Mouse (Mus musculus) myocyte (in vitro differentiated cells): ENCODE measurements around the gene Hexa. TPM values are rescaled to one million over a fixed set of nuclear protein-coding genes. Genes with fewer than 3 reads are reported as not detected.

Source experiments
- H3K27me3 ChIP-seq: one replicate; pipeline ENCODE4 v1.6.1; 2011; ENCODE audit not compliant: control insufficient read depth, insufficient read depth, insufficient read length
- H3K36me3 ChIP-seq: one replicate; pipeline ENCODE4 v1.6.1; 2011; ENCODE audit not compliant: control insufficient read depth, insufficient read depth
- H3K4me2 ChIP-seq: one replicate; pipeline ENCODE4 v1.6.1; 2011; ENCODE audit warnings: low read depth, control low read depth
- H3K4me3 ChIP-seq: one replicate; pipeline ENCODE4 v1.5.1; 2011; ENCODE audit warnings: mild to moderate bottlenecking, control low read depth, moderate library complexity
- H3K79me2 ChIP-seq: one replicate; pipeline ENCODE4 v1.6.1; 2011; ENCODE audit not compliant: control insufficient read depth, insufficient read depth
- H3ac ChIP-seq: one replicate; pipeline ENCODE4 v1.6.1; 2011; ENCODE audit not compliant: control insufficient read depth, insufficient read length
- CEBPB ChIP-seq: IDR thresholded peaks from 2 replicates; pipeline ENCODE4 v1.6.1; 2011; ENCODE audit warnings: mild to moderate bottlenecking, moderate library complexity; ENCODE audit not compliant: poor library complexity, insufficient read depth, severe bottlenecking
- E2F4 ChIP-seq: IDR thresholded peaks from one replicate; pipeline ENCODE4 v1.6.1; 2011; ENCODE audit warnings: mild to moderate bottlenecking, control low read depth, moderate library complexity; ENCODE audit not compliant: insufficient read depth
- MAX ChIP-seq: IDR thresholded peaks from one replicate; pipeline ENCODE4 v1.6.1; 2011; ENCODE audit warnings: low read depth, mild to moderate bottlenecking, control low read depth
- MYOD1 ChIP-seq, 3 experiments: IDR thresholded peaks; one replicate each; pipeline ENCODE4 v1.6.1; 2011; ENCODE audit warnings: control low read depth in 2 of 3, low read depth in 2 of 3, mild to moderate bottlenecking in 2 of 3, moderate library complexity in 1 of 3; ENCODE audit not compliant: insufficient read length in 2 of 3, control insufficient read depth in 1 of 3
- MYOG ChIP-seq, 3 experiments: IDR thresholded peaks; one replicate each; pipeline ENCODE4 v1.6.1; 2011; ENCODE audit warnings: control low read depth in 2 of 3, low read depth in 2 of 3, mild to moderate bottlenecking in 2 of 3; ENCODE audit not compliant: insufficient read length in 2 of 3, control insufficient read depth in 1 of 3, insufficient read depth in 1 of 3
- POLR2A ChIP-seq: IDR thresholded peaks from one replicate; pipeline ENCODE4 v1.6.1; 2011; ENCODE audit warnings: low read depth, mild to moderate bottlenecking, control low read depth, moderate library complexity; ENCODE audit not compliant: insufficient read length
- POLR2AphosphoS2 ChIP-seq: IDR thresholded peaks from one replicate; pipeline ENCODE4 v1.6.1; 2011; ENCODE audit warnings: low read depth, control low read depth; ENCODE audit not compliant: insufficient read length
- REST ChIP-seq: IDR thresholded peaks from one replicate; pipeline ENCODE4 v1.6.1; 2011; ENCODE audit warnings: mild to moderate bottlenecking, control low read depth, moderate library complexity; ENCODE audit not compliant: insufficient read depth, insufficient read length
- SRF ChIP-seq: IDR thresholded peaks from one replicate; pipeline ENCODE4 v1.6.1; 2011; ENCODE audit warnings: low read depth; ENCODE audit not compliant: control insufficient read depth, insufficient read length
- TCF12 ChIP-seq: IDR thresholded peaks from one replicate; pipeline ENCODE4 v1.6.1; 2011; ENCODE audit warnings: mild to moderate bottlenecking, control low read depth; ENCODE audit not compliant: poor library complexity, insufficient read depth, severe bottlenecking
- TCF3 ChIP-seq: IDR thresholded peaks from one replicate; pipeline ENCODE4 v1.6.1; 2011; ENCODE audit warnings: low read depth, control low read depth; ENCODE audit not compliant: insufficient read length
- USF1 ChIP-seq: IDR thresholded peaks from one replicate; pipeline ENCODE4 v1.6.1; 2011; ENCODE audit warnings: low read depth, mild to moderate bottlenecking, control low read depth, moderate library complexity
- polyA plus RNA-seq: library from polyadenylated mRNA; unstranded; fragments of >200 nt; fragmentation: generic; extraction: Trizol; gene quantifications from one replicate; pipeline ENCODE4 v1.2.1, GENCODE M21; 2012; ENCODE audit warnings: missing spikeins

Gene Hexa
- polyA plus RNA-seq, 1 experiment, result 131 TPM

GRCm38 (mm10) chr9:59541617-59542016, 2.3 kb downstream of the Hexa start:
- H3K4me3 ChIP-seq, result peak overlapping the region; percentile 59
- TF ChIP-seq TCF3 (no peak), CEBPB (no peak), REST (no peak), USF1 (no peak), MAX (no peak), TCF12 (no peak), MYOD1 (IDR thresholded peaks at IDR 0.05; ENCODE audit: control insufficient read depth in 1 of 3, insufficient read length in 2 of 3, low read depth in 2 of 3) (no peak), POLR2AphosphoS2 (no peak), E2F4 (no peak), MYOG (IDR thresholded peaks at IDR 0.05; ENCODE audit: control insufficient read depth in 1 of 3, insufficient read depth in 1 of 3, insufficient read length in 2 of 3, low read depth in 2 of 3) (no peak)

DNA sequence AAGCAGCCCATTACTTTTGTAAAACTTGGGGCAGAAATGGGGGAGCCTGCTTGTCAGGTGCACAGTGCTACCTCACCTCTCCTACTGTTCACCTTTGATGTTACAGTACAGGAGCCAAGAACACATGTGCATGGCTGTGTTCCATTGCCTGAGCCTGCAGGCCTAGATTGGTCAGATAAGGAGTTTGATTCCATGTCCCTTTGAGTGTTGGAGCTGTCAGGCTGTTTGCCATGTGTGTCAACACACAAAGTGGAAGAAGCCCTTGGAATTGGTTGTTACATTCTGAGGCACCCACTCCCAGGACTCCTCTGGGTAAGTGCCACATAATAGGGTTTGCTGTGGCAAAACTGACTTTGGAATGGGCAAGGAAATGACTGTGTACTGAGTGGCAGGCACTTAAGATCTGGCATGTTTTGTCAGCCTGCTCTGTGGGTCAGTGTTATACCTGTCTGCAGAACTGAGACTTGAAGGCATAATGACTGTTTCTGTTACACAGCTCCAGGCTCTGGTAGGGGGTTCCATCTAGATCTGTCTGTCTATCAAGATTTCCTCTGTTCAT, 3.5 kb downstream of the Hexa start:
- H3K36me3 ChIP-seq, result peaks cover 5% of the 10 kb centered on the region

More at GRCm38 (mm10) chr9:59541617-59542016, 2.3 kb downstream of the Hexa start:
- Histone ChIP-seq H3ac (no peak overlapping the region), H3K36me3 (no peaks in the 10 kb centered on the region), H3K4me2 (peak overlapping the region; percentile 84), H3K27me3 (no peaks in the 10 kb centered on the region), H3K79me2 (peaks cover 54% of the 10 kb centered on the region)

DNA sequence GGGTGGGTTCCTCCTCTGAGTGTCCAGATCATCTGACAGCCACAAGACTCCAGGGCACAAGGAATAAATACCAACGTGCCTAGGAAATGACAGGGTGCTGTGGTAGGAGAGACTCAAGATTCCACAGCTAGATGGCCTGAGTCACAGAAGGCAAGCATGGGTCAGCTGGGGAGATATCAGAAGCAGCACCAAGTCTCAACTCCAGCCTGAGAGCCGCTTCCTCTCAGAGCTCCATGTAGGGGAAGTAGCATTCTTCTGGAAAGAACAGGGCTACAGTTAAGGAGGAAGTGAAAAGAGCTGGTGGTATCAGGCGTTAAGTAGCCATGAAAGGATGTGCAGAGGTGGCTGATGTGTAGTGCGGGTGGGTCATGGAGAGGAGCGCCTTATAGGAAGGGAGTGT, 5.4 kb downstream of the Hexa start:
- no peak overlapping the region for H3ac ChIP-seq
- H3K36me3 ChIP-seq, result peaks cover 8% of the 10 kb centered on the region
- H3K79me2 ChIP-seq, result peaks cover 80% of the 10 kb centered on the region
- peak overlapping the region; percentile 58 for H3K4me2 ChIP-seq
- no peak overlapping the region for H3K4me3 ChIP-seq
- H3K27me3 ChIP-seq, result no peaks in the 10 kb centered on the region
- TF ChIP-seq MYOD1 (IDR thresholded peaks at IDR 0.05; ENCODE audit: control insufficient read depth in 1 of 3, insufficient read length in 2 of 3, low read depth in 2 of 3) (peak in 1 of 3 experiments; percentile 9), E2F4 (no peak), SRF (no peak)

More for the DNA sequence above, 3.5 kb downstream of the Hexa start:
- no peaks in the 10 kb centered on the region for H3K27me3 ChIP-seq
- H3K4me2 ChIP-seq, result peak overlapping the region; percentile 84
- TF ChIP-seq TCF12 (no peak), SRF (no peak), CEBPB (no peak), MAX (no peak), POLR2A (no peak), TCF3 (no peak), MYOD1 (IDR thresholded peaks at IDR 0.05; ENCODE audit: control insufficient read depth in 1 of 3, insufficient read length in 2 of 3, low read depth in 2 of 3) (no peak), MYOG (IDR thresholded peaks at IDR 0.05; ENCODE audit: control insufficient read depth in 1 of 3, insufficient read depth in 1 of 3, insufficient read length in 2 of 3, low read depth in 2 of 3) (no peak), POLR2AphosphoS2 (no peak), REST (no peak), E2F4 (no peak), USF1 (no peak)
- no peak overlapping the region for H3ac ChIP-seq
- peaks cover 66% of the 10 kb centered on the region for H3K79me2 ChIP-seq
- H3K4me3 ChIP-seq, result no peak overlapping the region

DNA sequence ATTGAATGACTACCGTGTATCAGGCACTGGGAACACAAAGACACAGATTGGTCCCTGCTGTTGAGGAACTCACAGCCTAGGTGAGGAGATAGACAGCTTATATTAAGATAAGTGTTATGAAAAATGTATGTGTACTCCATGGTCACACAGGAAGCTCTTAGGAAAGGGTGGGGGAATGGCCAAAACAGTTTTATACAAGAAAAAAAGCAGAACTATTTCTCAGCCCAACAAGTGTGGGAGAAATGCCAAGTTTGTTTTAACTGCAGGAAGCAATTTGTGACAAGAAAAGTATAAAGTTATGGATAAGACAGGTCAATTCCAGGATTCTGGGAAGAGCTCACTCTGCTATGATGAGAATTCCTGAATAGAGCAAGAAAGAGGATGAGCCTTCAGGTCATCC, 8.5 kb downstream of the Hexa start:
- TF ChIP-seq MYOG (IDR thresholded peaks at IDR 0.05; ENCODE audit: control insufficient read depth in 1 of 3, insufficient read depth in 1 of 3, insufficient read length in 2 of 3, low read depth in 2 of 3), result no peak
- no peak for TF ChIP-seq MYOD1 (IDR thresholded peaks at IDR 0.05; ENCODE audit: control insufficient read depth in 1 of 3, insufficient read length in 2 of 3, low read depth in 2 of 3)
- no peak for TF ChIP-seq E2F4
- TF ChIP-seq TCF12, result no peak
- TF ChIP-seq POLR2AphosphoS2, result no peak
- TF ChIP-seq REST, result no peak
- no peak for TF ChIP-seq MAX
- no peak overlapping the region for H3K4me3 ChIP-seq
- peaks cover 8% of the 10 kb centered on the region for H3K36me3 ChIP-seq
- H3K4me2 ChIP-seq, result no peak overlapping the region
- peaks cover 71% of the 10 kb centered on the region for H3K79me2 ChIP-seq
- no peak overlapping the region for H3ac ChIP-seq
- H3K27me3 ChIP-seq, result no peaks in the 10 kb centered on the region

DNA sequence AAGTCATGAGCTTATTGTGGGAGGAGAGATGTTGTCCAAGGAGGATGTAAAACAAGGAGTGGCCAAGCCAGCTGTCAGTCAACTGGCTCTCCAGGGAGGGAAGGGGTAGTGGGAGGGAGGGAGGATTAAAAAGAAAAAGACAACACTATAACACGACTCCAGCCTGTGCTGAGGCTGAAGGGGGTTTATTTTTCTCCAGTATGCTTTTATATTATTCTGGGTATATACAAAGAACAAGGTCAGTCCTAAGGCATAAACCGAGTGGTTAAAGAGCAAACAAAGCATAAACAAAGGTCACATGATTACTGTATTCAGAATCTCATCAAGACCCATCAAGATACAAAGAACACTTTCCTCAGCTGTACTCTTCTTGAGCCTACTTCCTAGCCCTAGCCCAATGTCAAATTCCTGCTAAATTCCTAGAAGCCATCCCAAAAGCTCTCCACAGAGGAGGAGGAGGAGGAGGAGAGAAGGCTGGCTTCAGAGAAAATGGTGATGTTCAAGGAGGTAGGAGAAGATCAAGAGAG, 9.7 kb downstream of the Hexa start:
- Histone ChIP-seq H3K79me2 (peaks cover 63% of the 10 kb centered on the region), H3K36me3 (peaks cover 8% of the 10 kb centered on the region), H3ac (no peak overlapping the region), H3K4me2 (no peak overlapping the region), H3K4me3 (no peak overlapping the region), H3K27me3 (no peaks in the 10 kb centered on the region)
- TF ChIP-seq CEBPB, result no peak
- TF ChIP-seq TCF12, result no peak
- no peak for TF ChIP-seq REST
- TF ChIP-seq POLR2A, result no peak
- TF ChIP-seq POLR2AphosphoS2, result no peak
- TF ChIP-seq E2F4, result no peak
- TF ChIP-seq MYOG (IDR thresholded peaks at IDR 0.05; ENCODE audit: control insufficient read depth in 1 of 3, insufficient read depth in 1 of 3, insufficient read length in 2 of 3, low read depth in 2 of 3), result no peak
- no peak for TF ChIP-seq MAX
- no peak for TF ChIP-seq MYOD1 (IDR thresholded peaks at IDR 0.05; ENCODE audit: control insufficient read depth in 1 of 3, insufficient read length in 2 of 3, low read depth in 2 of 3)
- no peak for TF ChIP-seq TCF3
- TF ChIP-seq SRF, result no peak
- TF ChIP-seq USF1, result no peak
